Mouse (Mus musculus): Measurements from ENCODE around the gene Dbx2. TPM values are rescaled to one million over a fixed set of nuclear protein-coding genes. Genes with fewer than 3 reads are reported as not detected.

The Dbx2 gene
- total and polyA plus RNA-seq, 3 experiments: 0.04 to 0.15 TPM; not detected in 1

- TF ChIP-seq MEF2A (IDR thresholded peaks at IDR 0.05; ENCODE audit: extremely low read depth, insufficient replicate concordance, low read depth, low read length, poor library complexity, severe bottlenecking) (no peak), POLR2AphosphoS5 (IDR thresholded peaks at IDR 0.05; ENCODE audit: borderline replicate concordance, low read depth, low read length) (no peak), MAX (IDR thresholded peaks at IDR 0.05; ENCODE audit: low read length) (0 out of 2 replicates have a peak, but pooled peaks have one; percentile 14), CHD2 (IDR thresholded peaks at IDR 0.05; ENCODE audit: low read length) (no peak), NRF1 (IDR thresholded peaks at IDR 0.05; ENCODE audit: insufficient read depth, low read depth, low read length, poor library complexity, severe bottlenecking) (peak; percentile 56; the same call in 1 of the 2 replicates), BHLHE40 (IDR thresholded peaks at IDR 0.05; ENCODE audit: borderline replicate concordance, low read depth, low read length) (no peak), ETS1 (IDR thresholded peaks at IDR 0.05; ENCODE audit: low read depth, low read length) (peak; percentile 69; the same call in 1 of the 2 replicates), POLR2A (IDR thresholded peaks at IDR 0.05; ENCODE audit: control insufficient read depth in 1 of 2, insufficient read depth in 1 of 2, low read depth in 1 of 2, low read length in 2 of 2, poor library complexity in 1 of 2) (no peak), MAZ (IDR thresholded peaks at IDR 0.05; ENCODE audit: low read depth, low read length) (no peak), GATA1 (IDR thresholded peaks at IDR 0.05; ENCODE audit: low read depth, low read length) (peak; percentile 90), RCOR1 (IDR thresholded peaks at IDR 0.05; ENCODE audit: low read depth, low read length) (peak; percentile 55; the same call in 1 of the 2 replicates), TAL1 (IDR thresholded peaks at IDR 0.05; ENCODE audit: low read length) (peak; percentile 58), ELF1 (IDR thresholded peaks at IDR 0.05; ENCODE audit: low read depth, low read length) (0 out of 2 replicates have a peak, but pooled peaks have one; percentile 10), RAD21 (IDR thresholded peaks at IDR 0.05; ENCODE audit: low read depth, low read length) (no peak), ZNF384 (IDR thresholded peaks at IDR 0.05; ENCODE audit: low read depth, low read length) (no peak), EP300 (IDR thresholded peaks at IDR 0.05; ENCODE audit: low read depth in 1 of 2, low read length in 2 of 2) (peak; percentile 89 to 90), ZKSCAN1 (IDR thresholded peaks at IDR 0.05; ENCODE audit: low read depth, low read length) (no peak), MYB (IDR thresholded peaks at IDR 0.05; ENCODE audit: low read depth, low read length) (no peak), KAT2A (conservative IDR thresholded peaks at IDR 0.05; ENCODE audit: low read depth, low read length) (no peak), JUND (IDR thresholded peaks at IDR 0.05; ENCODE audit: low read depth, low read length) (no peak), MYC (IDR thresholded peaks at IDR 0.05; ENCODE audit: low read depth, low read length) (no peak), MXI1 (IDR thresholded peaks at IDR 0.05; ENCODE audit: low read depth, low read length) (no peak), ZMIZ1 (IDR thresholded peaks at IDR 0.05; ENCODE audit: low read depth, low read length) (no peak), E2F4 (IDR thresholded peaks at IDR 0.05; ENCODE audit: borderline replicate concordance, low read depth, low read length) (no peak), NELFE (IDR thresholded peaks at IDR 0.05; ENCODE audit: low read depth, low read length) (no peak), SMC3 (IDR thresholded peaks at IDR 0.05; ENCODE audit: low read depth, low read length) (no peak), TCF12 (IDR thresholded peaks at IDR 0.05; ENCODE audit: low read depth, low read length) (peak; percentile 95)
- Histone ChIP-seq H3K4me1 (ENCODE audit: control insufficient read depth in 1 of 2, insufficient read depth in 2 of 2, low read length in 2 of 2) (peaks cover 17 to 19% of the 10 kb centered on the region in 2 experiments; a peak in 3 of 4 replicates), H3K9me3 (replicated peaks; ENCODE audit: insufficient read depth, low read length) (no peaks in the 10 kb centered on the region), H3K27ac (ENCODE audit: control insufficient read depth, low read depth, low read length) (no peak overlapping the region), H3K27me3 (ENCODE audit: control insufficient read depth in 1 of 2, insufficient read depth in 2 of 2, low read length in 2 of 2) (no peaks in the 10 kb centered on the region), H3K36me3 (ENCODE audit: control insufficient read depth in 1 of 2, insufficient read depth in 2 of 2, low read length in 2 of 2) (peaks cover 0 to 6% of the 10 kb centered on the region in 2 experiments; a peak in 2 of 4 replicates), H3K9ac (ENCODE audit: control insufficient read depth, low read depth, low read length, poor library complexity, severe bottlenecking) (no peak overlapping the region), H3K79me2 (ENCODE audit: control insufficient read depth, insufficient read depth, low read length, poor library complexity) (no peaks in the 10 kb centered on the region), H3K4me3 (ENCODE audit: control insufficient read depth in 1 of 2, insufficient read depth in 1 of 2, low read depth in 2 of 2, low read length in 2 of 2) (no peak overlapping the region)
- DNase-seq (ENCODE audit: low read depth, low spot score): peak; percentile 75
These were observed 19.9 kb upstream of the Dbx2 start for GRCm38 (mm10) chr15:95675645-95676044.

All from MEL (cell line).